Mouse (Mus musculus): ENCODE results near the gene Gbp9. TPM values are rescaled to one million over a fixed set of nuclear protein-coding genes. Genes with fewer than 3 reads are reported as not detected.
"Not testable (repeated sequence)": the region's sequence is repeated elsewhere in the genome, so short reads cannot be mapped to it uniquely, and the experiment has no call there.

Gbp9 gene
- polyA plus RNA-seq, 1 experiment = 14.5 TPM

- Histone ChIP-seq H3K4me3 (replicated peaks; ENCODE audit: control insufficient read depth, low read depth, low read length) (no peak overlapping the region), H3K4me1 (ENCODE audit: control insufficient read depth, insufficient read depth, low read length) (no peaks in the 10 kb centered on the region; the same call in 1 of the 2 replicates), H3K27ac (ENCODE audit: control insufficient read depth, insufficient read depth, low read depth, low read length, poor library complexity) (no peak overlapping the region)
- WGBS = 24% methylated on average over 2 of the region's 2 CpGs
- no peak for TF ChIP-seq CTCF (IDR thresholded peaks at IDR 0.05; ENCODE audit: control insufficient read depth, insufficient read depth, low read length)
- TF ChIP-seq POLR2A (IDR thresholded peaks at IDR 0.05; ENCODE audit: borderline replicate concordance, control insufficient read depth, low read depth, low read length) = no peak
Measured at GRCm38 (mm10) chr5:105115740-105116139, 23.6 kb downstream of the Gbp9 start.

GRCm38 (mm10) chr5:105114696-105115095 is 24.6 kb downstream of the Gbp9 start:
- Histone ChIP-seq H3K4me1 (ENCODE audit: control insufficient read depth, insufficient read depth, low read length) (no peaks in the 10 kb centered on the region; the same call in 1 of the 2 replicates), H3K4me3 (replicated peaks; ENCODE audit: control insufficient read depth, low read depth, low read length) (no peak overlapping the region), H3K27ac (ENCODE audit: control insufficient read depth, insufficient read depth, low read depth, low read length, poor library complexity) (no peak overlapping the region)
- TF ChIP-seq POLR2A (IDR thresholded peaks at IDR 0.05; ENCODE audit: borderline replicate concordance, control insufficient read depth, low read depth, low read length) (no peak), CTCF (IDR thresholded peaks at IDR 0.05; ENCODE audit: control insufficient read depth, insufficient read depth, low read length) (no peak)
- WGBS = 14% methylated on average over 2 of the region's 2 CpGs

GRCm38 (mm10) chr5:105113656-105114055 is 25.7 kb downstream of the Gbp9 start:
- Histone ChIP-seq H3K27ac (ENCODE audit: control insufficient read depth, insufficient read depth, low read depth, low read length, poor library complexity) (no peak overlapping the region), H3K4me3 (replicated peaks; ENCODE audit: control insufficient read depth, low read depth, low read length) (no peak overlapping the region), H3K4me1 (ENCODE audit: control insufficient read depth, insufficient read depth, low read length) (no peaks in the 10 kb centered on the region; the same call in 1 of the 2 replicates)
- TF ChIP-seq POLR2A (IDR thresholded peaks at IDR 0.05; ENCODE audit: borderline replicate concordance, control insufficient read depth, low read depth, low read length) (no peak), CTCF (IDR thresholded peaks at IDR 0.05; ENCODE audit: control insufficient read depth, insufficient read depth, low read length) (no peak)
- 83% methylated on average over 5 of the region's 5 CpGs for WGBS

GRCm38 (mm10) chr5:105110271-105110852 is 29.0 kb downstream of the Gbp9 start:
- peak overlapping the region; percentile 72 for H3K27ac ChIP-seq (ENCODE audit: control insufficient read depth, insufficient read depth, low read depth, low read length, poor library complexity)

GRCm38 (mm10) chr5:105109775-105110174 is 29.6 kb downstream of the Gbp9 start:
- Histone ChIP-seq H3K4me3 (replicated peaks; ENCODE audit: control insufficient read depth, low read depth, low read length) (peak overlapping the region; percentile 1), H3K27ac (ENCODE audit: control insufficient read depth, insufficient read depth, low read depth, low read length, poor library complexity) (peak overlapping the region; percentile 59; the same call in 1 of the 2 replicates)
- 0% methylated on average over 1 of the region's 1 CpGs for WGBS
- H3K4me1 ChIP-seq (ENCODE audit: control insufficient read depth, insufficient read depth, low read length) = not testable (repeated sequence)

More at GRCm38 (mm10) chr5:105110271-105110852, 29.0 kb downstream of the Gbp9 start:
- WGBS = 3% methylated on average over 4 of the region's 4 CpGs
- peak overlapping the region; percentile 6 for H3K4me3 ChIP-seq (replicated peaks; ENCODE audit: control insufficient read depth, low read depth, low read length)
- H3K4me1 ChIP-seq (ENCODE audit: control insufficient read depth, insufficient read depth, low read length) = not testable (repeated sequence)

- 0% methylated on average over 2 of the region's 2 CpGs for WGBS
- H3K4me1 ChIP-seq (ENCODE audit: control insufficient read depth, insufficient read depth, low read length); H3K4me3 ChIP-seq (replicated peaks; ENCODE audit: control insufficient read depth, low read depth, low read length); H3K27ac ChIP-seq (ENCODE audit: control insufficient read depth, insufficient read depth, low read depth, low read length, poor library complexity): not testable (repeated sequence)
Measured at GRCm38 (mm10) chr5:105105689-105106088, 33.6 kb downstream of the Gbp9 start.

GRCm38 (mm10) chr5:105081900-105082299 is 57.4 kb downstream of the Gbp9 start:
- TF ChIP-seq CTCF (IDR thresholded peaks at IDR 0.05; ENCODE audit: control insufficient read depth, insufficient read depth, low read length) (no peak), POLR2A (IDR thresholded peaks at IDR 0.05; ENCODE audit: borderline replicate concordance, control insufficient read depth, low read depth, low read length) (no peak)
- Histone ChIP-seq H3K27ac (ENCODE audit: control insufficient read depth, insufficient read depth, low read depth, low read length, poor library complexity) (no peak overlapping the region), H3K4me1 (ENCODE audit: control insufficient read depth, insufficient read depth, low read length) (no peaks in the 10 kb centered on the region), H3K4me3 (replicated peaks; ENCODE audit: control insufficient read depth, low read depth, low read length) (no peak overlapping the region)

GRCm38 (mm10) chr5:105068356-105068755 is 71.0 kb downstream of the Gbp9 start:
- H3K27ac ChIP-seq (ENCODE audit: control insufficient read depth, insufficient read depth, low read depth, low read length, poor library complexity); H3K4me1 ChIP-seq (ENCODE audit: control insufficient read depth, insufficient read depth, low read length); H3K4me3 ChIP-seq (replicated peaks; ENCODE audit: control insufficient read depth, low read depth, low read length): not testable (repeated sequence)

- H3K4me3 ChIP-seq (replicated peaks; ENCODE audit: control insufficient read depth, low read depth, low read length); H3K4me1 ChIP-seq (ENCODE audit: control insufficient read depth, insufficient read depth, low read length); H3K27ac ChIP-seq (ENCODE audit: control insufficient read depth, insufficient read depth, low read depth, low read length, poor library complexity): not testable (repeated sequence)
- WGBS = 30% methylated on average over 2 of the region's 2 CpGs
Measured at GRCm38 (mm10) chr5:105064443-105064842, 74.9 kb downstream of the Gbp9 start.

- 76% methylated on average over 1 of the region's 1 CpGs for WGBS
- no peaks in the 10 kb centered on the region; the same call in 1 of the 2 replicates for H3K4me1 ChIP-seq (ENCODE audit: control insufficient read depth, insufficient read depth, low read length)
- TF ChIP-seq POLR2A (IDR thresholded peaks at IDR 0.05; ENCODE audit: borderline replicate concordance, control insufficient read depth, low read depth, low read length) = no peak
- no peak overlapping the region for H3K27ac ChIP-seq (ENCODE audit: control insufficient read depth, insufficient read depth, low read depth, low read length, poor library complexity)
- H3K4me3 ChIP-seq (replicated peaks; ENCODE audit: control insufficient read depth, low read depth, low read length) = no peak overlapping the region
Measured at GRCm38 (mm10) chr5:105063321-105063720, 76.0 kb downstream of the Gbp9 start.

GRCm38 (mm10) chr5:105062403-105062802 is 76.9 kb downstream of the Gbp9 start:
- 42% methylated on average over 2 of the region's 2 CpGs for WGBS
- not testable (repeated sequence) for H3K27ac ChIP-seq (ENCODE audit: control insufficient read depth, insufficient read depth, low read depth, low read length, poor library complexity); H3K4me3 ChIP-seq (replicated peaks; ENCODE audit: control insufficient read depth, low read depth, low read length); H3K4me1 ChIP-seq (ENCODE audit: control insufficient read depth, insufficient read depth, low read length)

Measured in bone marrow, adult 2 months (tissue).